Mouse (Mus musculus) CH12.LX (cell line): ENCODE data around the gene Cdk8. TPM values are rescaled to one million over a fixed set of nuclear protein-coding genes. Genes with fewer than 3 reads are reported as not detected.

ENCODE experiments used
- DNase-seq: peaks from one replicate; pipeline ENCODE4 v3.0.0-alpha.2; 2013; ENCODE audit errors: extremely low read depth
- H3K27ac ChIP-seq: 2 replicates; pipeline ENCODE4 v1.5.1; 2012; ENCODE audit warnings: low read depth, mild to moderate bottlenecking, control low read depth, moderate library complexity; ENCODE audit not compliant: insufficient read depth
- H3K27me3 ChIP-seq: replicated peaks from 2 replicates; pipeline ENCODE3; 2012; ENCODE audit warnings: inconsistent platforms
- H3K36me3 ChIP-seq, 2 experiments: replicated peaks in 1 of 2; 2 replicates each; pipeline versions ENCODE3 to v1.6.1; 2012; ENCODE audit warnings: inconsistent platforms in 1 of 2, low read length in 1 of 2, mild to moderate bottlenecking in 1 of 2, mixed read lengths in 1 of 2, moderate library complexity in 1 of 2; ENCODE audit not compliant: control insufficient read depth in 1 of 2, insufficient read depth in 1 of 2
- H3K4me1 ChIP-seq, 2 experiments: 2 replicates each; pipeline ENCODE4 v1.6.1; 2012; ENCODE audit warnings: inconsistent platforms in 1 of 2, moderate library complexity in 1 of 2; ENCODE audit not compliant: insufficient read depth in 2 of 2, control insufficient read depth in 1 of 2
- H3K4me2 ChIP-seq: 2 replicates; pipeline ENCODE4 v1.6.1; 2012; ENCODE audit warnings: low read depth, mild to moderate bottlenecking, control low read depth; ENCODE audit not compliant: poor library complexity, insufficient read depth, severe bottlenecking
- H3K4me3 ChIP-seq, 3 experiments: fragments of 150-350 bp in 1 of 3; sonication (generic) in 1 of 3; replicated peaks in 1 of 3; 2 replicates each; pipeline versions ENCODE3 to v1.5.1; 2011 to 2012; ENCODE audit warnings: low read depth in 2 of 3, low read length in 2 of 3, mild to moderate bottlenecking in 2 of 3, moderate library complexity in 2 of 3, control low read depth in 1 of 3, improper control_type of control experiment in 1 of 3, inconsistent platforms in 1 of 3, mixed read lengths in 1 of 3; ENCODE audit not compliant: poor library complexity in 1 of 3
- H3K79me2 ChIP-seq: replicated peaks from 2 replicates; pipeline ENCODE4 v1.6.1; 2012; ENCODE audit warnings: mild to moderate bottlenecking, moderate library complexity; ENCODE audit not compliant: control insufficient read depth, poor library complexity, insufficient read depth, severe bottlenecking; ENCODE audit errors: extremely low read depth
- H3K9ac ChIP-seq: 2 replicates; pipeline ENCODE4 v1.6.1; 2012; ENCODE audit warnings: low read depth, mild to moderate bottlenecking, control low read depth, moderate library complexity; ENCODE audit not compliant: insufficient read depth
- H3K9me3 ChIP-seq: replicated peaks from 2 replicates; pipeline ENCODE3; 2012; ENCODE audit warnings: low read length, inconsistent platforms, mixed read lengths
- CHD1 ChIP-seq: IDR thresholded peaks from 2 replicates; pipeline ENCODE4 v1.6.1; 2012; ENCODE audit warnings: low read depth, low read length, improper control_type of control experiment, inconsistent platforms
- CTCF ChIP-seq, 2 experiments: IDR thresholded peaks in 1 of 2; conservative IDR thresholded peaks in 1 of 2; 2 replicates each; pipeline ENCODE4 v1.5.1; 2011 to 2012; ENCODE audit warnings: low read depth in 2 of 2, low read length in 2 of 2, improper control_type of control experiment in 1 of 2, inconsistent platforms in 1 of 2, mild to moderate bottlenecking in 1 of 2, moderate library complexity in 1 of 2
- E2F4 ChIP-seq: IDR thresholded peaks from 2 replicates; pipeline ENCODE4 v1.6.1; 2011; ENCODE audit warnings: low read depth, low read length, improper control_type of control experiment; ENCODE audit not compliant: insufficient replicate concordance
- ELF1 ChIP-seq: IDR thresholded peaks from 2 replicates; pipeline ENCODE4 v1.6.1; 2014; ENCODE audit warnings: low read depth, mild to moderate bottlenecking, inconsistent platforms, low read length, improper control_type of control experiment
- ETS1 ChIP-seq: conservative IDR thresholded peaks from 2 replicates; pipeline ENCODE4 v1.6.1; 2012; ENCODE audit warnings: low read depth, mild to moderate bottlenecking, inconsistent platforms, low read length, improper control_type of control experiment, moderate library complexity
- HCFC1 ChIP-seq: IDR thresholded peaks from 2 replicates; pipeline ENCODE4 v1.6.1; 2012; ENCODE audit warnings: low read depth, mild to moderate bottlenecking, inconsistent platforms, low read length, improper control_type of control experiment
- IRF4 ChIP-seq: IDR thresholded peaks from 2 replicates; pipeline ENCODE4 v1.6.1; 2014; ENCODE audit warnings: low read depth, mild to moderate bottlenecking, inconsistent platforms, low read length, improper control_type of control experiment
- JUN ChIP-seq: IDR thresholded peaks from 2 replicates; pipeline ENCODE4 v1.6.1; 2011; ENCODE audit warnings: low read depth, mild to moderate bottlenecking, low read length, improper control_type of control experiment, moderate library complexity; ENCODE audit not compliant: insufficient read depth
- JUND ChIP-seq: conservative IDR thresholded peaks from 2 replicates; pipeline ENCODE4 v1.6.1; 2011; ENCODE audit warnings: low read depth, low read length, improper control_type of control experiment
- MAFK ChIP-seq: IDR thresholded peaks from 2 replicates; pipeline ENCODE4 v1.6.1; 2011; ENCODE audit warnings: low read length, improper control_type of control experiment; ENCODE audit not compliant: insufficient replicate concordance
- MAX ChIP-seq: IDR thresholded peaks from 2 replicates; pipeline ENCODE4 v1.6.1; 2011; ENCODE audit warnings: low read length, improper control_type of control experiment
- MAZ ChIP-seq: IDR thresholded peaks from 2 replicates; pipeline ENCODE4 v1.6.1; 2012; ENCODE audit warnings: low read depth, mild to moderate bottlenecking, inconsistent platforms, low read length, improper control_type of control experiment, moderate library complexity
- MYC ChIP-seq: IDR thresholded peaks from 2 replicates; pipeline ENCODE4 v1.6.1; 2011; ENCODE audit warnings: low read depth, mild to moderate bottlenecking, improper control_type of control experiment, low read length
- NELFE ChIP-seq: IDR thresholded peaks from 2 replicates; pipeline ENCODE4 v1.6.1; 2011; ENCODE audit warnings: low read depth, low read length, improper control_type of control experiment
- NRF1 ChIP-seq: IDR thresholded peaks from 2 replicates; pipeline ENCODE4 v1.6.1; 2014; ENCODE audit warnings: low read depth, mild to moderate bottlenecking, inconsistent platforms, low read length, improper control_type of control experiment, moderate library complexity
- RAD21 ChIP-seq: IDR thresholded peaks from 2 replicates; pipeline ENCODE4 v1.6.1; 2011; ENCODE audit warnings: low read depth, mild to moderate bottlenecking, low read length, improper control_type of control experiment, moderate library complexity
- SMC3 ChIP-seq: IDR thresholded peaks from 2 replicates; pipeline ENCODE4 v1.6.1; 2011; ENCODE audit warnings: low read depth, low read length, improper control_type of control experiment
- TBP ChIP-seq: conservative IDR thresholded peaks from 2 replicates; pipeline ENCODE4 v1.6.1; 2011; ENCODE audit warnings: low read depth, low read length, improper control_type of control experiment
- UBTF ChIP-seq: IDR thresholded peaks from 2 replicates; pipeline ENCODE4 v1.6.1; 2012; ENCODE audit warnings: low read depth, mild to moderate bottlenecking, inconsistent platforms, low read length, improper control_type of control experiment, moderate library complexity
- ZKSCAN1 ChIP-seq: IDR thresholded peaks from 2 replicates; pipeline ENCODE4 v1.6.1; 2012; ENCODE audit warnings: low read depth, inconsistent platforms, low read length, improper control_type of control experiment, borderline replicate concordance
- ZMIZ1 ChIP-seq: IDR thresholded peaks from 2 replicates; pipeline ENCODE4 v1.6.1; 2012; ENCODE audit warnings: low read depth, mild to moderate bottlenecking, inconsistent platforms, low read length, improper control_type of control experiment
- ZNF384 ChIP-seq: IDR thresholded peaks from 2 replicates; pipeline ENCODE4 v1.6.1; 2012; ENCODE audit warnings: low read depth, low read length, improper control_type of control experiment, inconsistent platforms
- dilution Hi-C: fragments of 300-500 bp; cut with MboI; formaldehyde crosslinking; loops from 2 replicates; pipeline ENCODE4 v1.14.3; 2020; ENCODE audit warnings: low sequenced_read_pairs; ENCODE audit not compliant: extremely low pct_unique_long_range_greater_than_20kb, extremely low pct_ligation_motif_present
- in situ Hi-C: fragments of 300-500 bp; cut with MboI; formaldehyde crosslinking; loops from 3 replicates; pipeline ENCODE4 v1.14.3; 2019; ENCODE audit warnings: low sequenced_read_pairs, low pct_ligation_motif_present, low pct_unique_long_range_greater_than_20kb, mixed read lengths
- polyA plus RNA-seq: library from polyadenylated mRNA; unstranded; fragments of >175 nt; gene quantifications from 2 replicates; pipeline ENCODE4 v1.2.1, GENCODE M21; 2012; ENCODE audit warnings: low read depth; ENCODE audit not compliant: insufficient read length
- total RNA-seq, 2 experiments: library from RNA; depleted of rRNA; stranded (reverse); fragments of 300-350 nt in 1 of 2; fragments of >200 nt in 1 of 2; gene quantifications; 2 replicates each; pipeline ENCODE4 v1.2.3; 2012 to 2014

Cdk8 gene
- total and polyA plus RNA-seq, 3 experiments: 52.6 to 99.1 (median 69.9) TPM

DNA sequence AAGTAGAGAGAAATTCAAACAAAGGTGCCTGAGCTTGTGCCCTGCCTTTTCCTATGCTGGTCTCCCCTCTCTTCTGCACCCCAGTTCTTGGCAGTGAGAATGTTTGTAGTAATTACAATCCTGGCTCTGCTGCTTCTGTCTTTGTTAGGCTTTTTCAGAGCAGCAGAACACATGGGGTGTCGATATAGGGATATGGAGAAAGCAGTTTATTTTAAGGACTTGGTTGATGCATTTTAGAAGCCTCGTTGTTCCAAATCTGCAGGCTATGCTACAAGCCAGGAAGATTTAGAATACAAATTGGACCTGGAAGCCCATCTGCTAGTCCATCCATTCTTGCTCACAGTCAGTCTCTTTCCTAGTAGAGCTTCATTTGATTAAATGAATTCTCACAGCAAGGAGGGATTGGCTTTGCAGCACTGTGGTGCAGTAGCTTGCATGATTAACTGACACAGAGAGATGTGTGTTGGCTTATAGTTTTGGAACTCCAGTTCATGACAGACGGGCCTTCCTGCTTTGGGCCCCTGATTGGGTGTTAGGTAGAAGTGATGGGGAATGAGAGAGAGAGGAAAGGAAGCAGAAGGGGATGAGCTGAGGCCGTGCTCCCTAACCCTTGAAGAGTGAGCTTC is 43.5 kb downstream of the Cdk8 start:
- Histone ChIP-seq H3K79me2 (no peaks in the 10 kb centered on the region; the same call in 1 of the 2 replicates), H3K4me3 (no peak overlapping the region), H3K27me3 (no peaks in the 10 kb centered on the region), H3K9me3 (no peaks in the 10 kb centered on the region), H3K27ac (no peak overlapping the region), H3K4me2 (no peak overlapping the region), H3K9ac (no peak overlapping the region), H3K4me1 (peaks cover 0 to 9% of the 10 kb centered on the region in 2 experiments; a peak in 1 of 4 replicates), H3K36me3 (peaks cover 31 to 75% of the 10 kb centered on the region in 2 experiments)
- TF ChIP-seq UBTF (no peak), E2F4 (no peak), NRF1 (no peak), MAZ (no peak), ELF1 (no peak), TBP (no peak), ETS1 (no peak), JUN (no peak)
- DNase-seq: no peak
- in situ Hi-C loops (no loop called here), dilution Hi-C loops (no loop called here)

GRCm38 (mm10) chr5:146277513-146277912 is 46.5 kb downstream of the Cdk8 start:
- Histone ChIP-seq H3K27ac (no peak overlapping the region), H3K4me3 (no peak overlapping the region), H3K9me3 (no peaks in the 10 kb centered on the region), H3K4me1 (peaks cover 0 to 3% of the 10 kb centered on the region in 2 experiments; a peak in 1 of 4 replicates), H3K36me3 (peaks cover 29 to 77% of the 10 kb centered on the region in 2 experiments), H3K4me2 (no peak overlapping the region), H3K9ac (no peak overlapping the region), H3K27me3 (no peaks in the 10 kb centered on the region), H3K79me2 (no peaks in the 10 kb centered on the region)
- dilution Hi-C loops: no loop called here
- TF ChIP-seq MAFK (no peak), NELFE (no peak), ZNF384 (no peak), CTCF (conservative IDR thresholded peaks at IDR 0.05 in 1 of 2, IDR thresholded peaks at IDR 0.05 in 1 of 2; ENCODE audit: low read depth in 2 of 2, low read length in 2 of 2) (no peak), HCFC1 (no peak), ELF1 (no peak), RAD21 (no peak), ZKSCAN1 (no peak), IRF4 (no peak), ETS1 (no peak), CHD1 (no peak), E2F4 (no peak), MAX (no peak), SMC3 (no peak), UBTF (no peak), NRF1 (no peak), JUND (no peak), JUN (no peak), ZMIZ1 (no peak), MYC (no peak)
- in situ Hi-C loops: no loop called here
- DNase-seq: no peak
